Mouse (Mus musculus) C2C12 (cell line): ENCODE results near the gene Rnf222.

Experiments used
- CEBPB ChIP-seq: IDR thresholded peaks from one replicate; pipeline ENCODE4 v1.6.1; 2011; ENCODE audit warnings: low read depth, mild to moderate bottlenecking, control low read depth, moderate library complexity
- CTCF ChIP-seq: IDR thresholded peaks from one replicate; pipeline ENCODE4 v1.5.1; 2011; ENCODE audit not compliant: control insufficient read depth, insufficient read depth, insufficient read length
- MYOD1 ChIP-seq: IDR thresholded peaks from one replicate; pipeline ENCODE4 v1.6.1; 2011; ENCODE audit warnings: low read depth; ENCODE audit not compliant: control insufficient read depth, insufficient read length

DNA sequence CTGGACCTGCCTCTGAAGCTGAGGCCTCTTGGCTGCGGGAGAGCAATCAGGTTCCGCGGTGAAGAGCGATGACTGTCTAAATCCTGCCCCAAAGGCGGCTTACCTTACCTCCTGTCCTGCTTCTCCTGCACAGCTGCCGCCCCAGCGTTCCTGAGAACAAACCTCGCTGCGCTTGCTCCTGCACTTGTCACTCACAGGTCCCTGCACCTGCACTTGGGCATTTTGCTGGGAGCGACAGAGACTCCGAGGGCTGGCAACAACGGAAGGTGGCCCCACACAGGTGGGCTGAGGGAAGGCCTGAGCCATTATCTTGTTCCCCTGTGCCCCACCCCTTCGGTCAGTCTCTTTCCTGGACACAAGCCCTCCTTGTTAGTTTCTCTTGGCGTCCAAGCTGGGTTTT, 6.2 kb upstream of the Rnf222 start:
- TF ChIP-seq CTCF (no peak), MYOD1 (no peak), CEBPB (no peak)
